Mouse (Mus musculus): ENCODE measurements around the gene Epop.

DNA sequence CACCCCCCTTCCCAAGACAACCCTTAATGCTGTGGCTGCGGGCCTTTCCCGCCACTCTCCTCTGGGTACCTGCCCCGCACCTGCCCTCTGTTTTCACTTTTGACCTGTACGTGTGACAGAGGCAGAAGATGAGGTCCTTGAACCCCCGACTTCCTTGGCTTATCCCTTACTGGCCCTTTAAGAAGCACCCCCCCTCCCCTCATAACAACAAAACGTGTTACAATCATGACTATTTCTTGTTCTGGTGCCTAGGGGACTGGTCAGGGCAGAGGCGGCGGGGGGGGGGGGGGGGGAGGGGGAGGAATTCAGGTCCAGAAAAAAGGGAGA, 34.8 kb upstream of the Epop start:
- TF ChIP-seq CTCF (IDR thresholded peaks at IDR 0.05; ENCODE audit: low read depth, low read length) (no peak), POLR2A (IDR thresholded peaks at IDR 0.05; ENCODE audit: borderline replicate concordance, low read depth, low read length) (no peak)

Data from bone marrow macrophage, adult 2 months (primary cell).